Mouse (Mus musculus) adrenal gland, postnatal 10 days (tissue): ENCODE results near the gene Slc9a3r1. TPM values are rescaled to one million over a fixed set of nuclear protein-coding genes. Genes with fewer than 3 reads are reported as not detected.
A peak's percentile ranks its signal among the peaks of the same experiment; 100 is the strongest.

Source experiments
- DNase-seq: peaks from one replicate; pipeline ENCODE4 v3.0.0; 2021; ENCODE audit warnings: mixed read lengths
- total RNA-seq, 2 experiments: library from RNA; stranded (reverse); gene quantifications; 2 replicates each; pipeline ENCODE4 v1.2.3; 2021

The Slc9a3r1 gene
- total RNA-seq, 2 experiments from 2014 or later: 26.3 to 30.4 TPM

- no peak for DNase-seq
Observed at GRCm38 (mm10) chr11:115189304-115189703, 26.2 kb downstream of the Slc9a3r1 start.

- peak; percentile 71 for DNase-seq
Observed at GRCm38 (mm10) chr11:115192180-115192579, 29.0 kb downstream of the Slc9a3r1 start.

DNA sequence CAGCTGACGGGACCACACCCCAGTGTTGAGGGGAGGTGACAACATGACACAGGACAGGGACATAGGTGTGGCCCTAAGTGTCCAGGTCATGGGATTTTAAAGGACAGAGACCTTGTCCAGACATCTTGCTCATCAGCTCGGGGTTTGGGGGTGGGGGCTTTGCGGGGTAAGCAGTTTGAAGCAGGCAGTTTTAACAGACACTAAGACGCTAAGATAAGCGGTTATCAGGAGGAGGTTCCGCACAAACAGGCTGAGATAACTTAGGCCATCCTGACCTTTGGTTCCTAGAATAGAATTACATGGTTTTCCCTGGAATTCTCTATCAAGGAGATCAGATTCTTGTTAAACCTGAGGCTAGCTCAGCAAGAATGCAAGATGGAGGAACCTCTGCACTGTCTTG, 31.6 kb downstream of the Slc9a3r1 start:
- DNase-seq: no peak

- no peak for DNase-seq
Observed at GRCm38 (mm10) chr11:115195933-115196332, 32.8 kb downstream of the Slc9a3r1 start.

DNA sequence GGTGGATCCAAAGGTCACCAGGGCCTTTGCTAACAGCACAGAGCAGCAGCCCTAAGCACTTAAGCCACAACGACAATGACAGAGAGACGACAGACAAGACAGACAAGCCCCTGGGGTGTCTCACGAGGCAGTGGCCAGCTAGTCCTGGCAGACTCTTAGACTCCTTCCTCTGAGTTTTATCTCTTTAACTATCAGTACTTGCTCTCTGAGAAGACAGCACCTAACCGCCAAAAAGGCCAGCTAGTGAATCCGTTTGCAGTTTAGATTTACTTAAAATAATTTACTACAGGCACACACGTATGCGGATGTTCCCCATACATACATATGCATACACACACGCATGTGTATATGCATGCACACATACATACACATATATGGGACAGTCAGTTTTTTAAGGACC, 34.4 kb downstream of the Slc9a3r1 start:
- DNase-seq: no peak

DNA sequence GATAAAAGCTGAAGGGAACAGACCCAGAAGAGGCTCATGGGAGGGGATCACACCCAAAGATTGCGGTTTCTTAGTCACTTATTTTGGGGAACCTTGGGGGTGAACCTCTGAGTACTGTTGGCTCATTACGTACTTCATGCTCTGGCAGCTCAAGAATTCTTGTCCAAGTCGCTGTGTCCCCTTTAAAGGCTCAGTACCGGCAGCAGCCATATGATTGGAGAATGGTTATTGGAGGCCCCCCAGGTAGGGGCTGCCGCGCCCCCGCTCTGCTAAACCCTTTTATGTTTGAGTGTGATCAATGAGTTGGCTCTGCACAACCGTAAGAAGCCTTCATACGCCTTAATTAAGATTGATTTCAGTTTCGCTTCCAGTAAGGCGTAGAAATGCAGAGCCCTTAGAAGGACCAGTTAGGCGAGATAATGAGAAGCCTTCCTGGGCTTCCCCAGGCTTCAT, 35.8 kb downstream of the Slc9a3r1 start:
- DNase-seq: no peak

DNA sequence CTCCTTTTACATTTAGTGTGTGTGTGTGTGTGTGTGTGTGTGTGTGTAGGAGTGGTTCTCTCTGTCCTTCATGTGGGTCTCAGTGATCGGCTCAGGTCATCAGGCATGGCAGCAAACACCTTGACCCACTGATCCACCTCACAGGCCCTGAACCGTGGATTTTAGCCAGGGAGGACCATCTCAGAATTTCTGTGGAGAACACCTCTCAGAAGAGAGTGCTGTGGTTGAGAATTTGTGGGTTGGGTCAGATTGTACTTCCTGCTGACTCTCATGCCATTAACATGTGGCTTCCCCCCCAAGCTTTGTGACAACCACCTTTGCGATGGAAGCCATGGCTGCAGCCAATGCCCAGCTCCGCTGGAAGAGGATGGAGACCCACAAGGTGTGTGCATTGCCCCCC, 37.4 kb downstream of the Slc9a3r1 start:
- DNase-seq: no peak

DNA sequence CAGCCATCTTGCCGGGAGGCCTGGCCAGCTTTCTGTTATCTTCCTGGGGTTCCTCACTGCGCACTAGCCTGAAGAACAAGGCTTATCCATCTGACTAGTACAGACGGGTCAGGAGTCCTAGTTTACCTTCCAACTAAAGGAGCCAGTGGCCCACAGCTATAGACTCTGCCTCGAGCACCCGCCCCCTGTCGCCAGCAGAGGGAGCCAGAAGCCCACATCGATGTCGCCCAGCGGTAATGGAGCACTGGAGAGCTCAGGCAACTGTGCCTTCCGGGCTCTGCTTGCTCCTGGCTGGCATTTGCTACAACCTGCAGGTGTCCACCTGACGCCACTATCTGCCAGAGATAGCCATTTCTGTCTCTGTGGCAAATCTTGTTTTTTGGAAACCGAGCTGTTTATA, 39.2 kb downstream of the Slc9a3r1 start:
- DNase-seq: peak; percentile 89

GRCm38 (mm10) chr11:115202756-115203155, 39.6 kb downstream of the Slc9a3r1 start:
- DNase-seq: no peak

DNA sequence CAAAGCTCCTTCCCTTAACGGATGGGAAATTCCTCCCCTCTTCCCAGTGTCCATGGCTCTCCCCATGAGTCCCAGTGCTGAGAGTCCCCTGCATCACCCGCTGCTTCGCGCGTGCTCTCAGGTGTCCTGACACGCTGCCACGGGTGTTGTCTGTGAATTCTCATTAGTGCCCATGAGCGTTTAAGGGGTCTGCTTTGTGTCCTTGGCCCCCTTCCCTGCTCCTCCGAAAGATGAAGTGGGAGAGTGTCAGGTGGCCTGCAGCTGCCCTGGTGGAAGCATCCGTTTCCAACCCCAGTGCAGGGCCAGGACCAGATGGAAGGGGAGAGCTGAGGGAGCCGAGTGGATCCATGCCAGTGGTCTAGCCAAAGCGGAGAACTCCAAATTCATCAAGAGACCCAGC, 45.0 kb downstream of the Slc9a3r1 start:
- no peak for DNase-seq

- no peak for DNase-seq
Observed at GRCm38 (mm10) chr11:115208776-115209732, 45.9 kb downstream of the Slc9a3r1 start.

DNA sequence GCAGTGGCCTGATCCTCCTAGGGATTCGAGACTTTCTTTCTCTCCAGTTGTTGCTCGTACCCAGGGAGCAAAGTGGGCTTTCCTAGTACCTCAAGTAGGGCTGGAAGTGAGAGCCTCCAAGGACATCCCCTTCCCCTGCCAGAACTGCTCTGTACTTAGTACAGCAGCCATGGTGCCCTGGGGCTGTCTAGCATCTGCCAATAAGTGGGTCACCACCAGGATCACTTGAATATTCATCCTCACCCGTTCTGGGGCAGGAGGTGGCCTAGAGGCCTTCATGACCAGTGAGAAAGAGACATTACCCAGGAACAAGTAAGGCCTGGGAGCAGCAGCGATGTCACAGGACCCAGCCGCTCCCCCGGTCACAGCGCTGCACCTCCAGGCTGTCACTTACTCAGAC, 46.8 kb downstream of the Slc9a3r1 start:
- DNase-seq: no peak

DNA sequence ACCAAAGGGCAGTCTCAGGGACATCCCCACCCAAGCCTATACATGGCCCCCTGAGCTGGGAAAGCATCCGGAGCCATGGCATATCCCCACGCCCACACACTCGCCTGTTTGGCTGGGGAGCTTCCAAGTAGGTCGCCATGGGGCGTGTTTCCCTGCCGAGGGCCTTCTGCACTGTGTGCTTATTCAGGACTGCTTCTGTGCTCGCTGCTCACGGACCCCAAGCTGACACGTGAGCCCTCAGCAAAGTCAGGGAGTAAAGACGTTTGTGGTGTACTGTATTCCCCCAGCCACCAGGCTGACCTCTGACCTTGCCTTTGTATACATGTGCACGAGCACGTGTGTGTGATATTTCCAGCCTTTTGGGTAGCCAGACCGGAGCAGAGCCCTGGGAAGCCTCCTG, 49.0 kb downstream of the Slc9a3r1 start:
- no peak for DNase-seq

DNA sequence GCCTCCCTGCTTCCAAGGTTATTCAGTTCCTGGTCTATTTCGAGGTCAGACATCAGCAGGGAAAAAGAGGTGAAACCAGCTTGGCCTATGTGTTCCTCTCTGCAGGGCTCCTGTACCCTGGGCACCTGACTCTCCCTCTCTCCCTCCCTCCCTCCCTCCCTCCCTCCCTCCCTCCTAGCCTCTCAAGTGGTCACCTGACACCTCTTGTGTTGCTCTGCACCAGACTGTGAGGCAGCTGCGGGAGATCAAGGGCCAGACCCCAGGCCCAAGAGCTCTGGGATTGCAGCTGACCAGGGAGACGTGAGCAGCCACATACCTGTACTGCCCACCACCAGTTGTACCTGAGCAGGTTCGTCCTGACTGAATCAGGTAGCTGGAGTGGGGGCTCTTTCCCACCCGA, 52.0 kb downstream of the Slc9a3r1 start:
- no peak for DNase-seq

- DNase-seq: no peak
Observed at GRCm38 (mm10) chr11:115217439-115218410, 54.6 kb downstream of the Slc9a3r1 start.

DNA sequence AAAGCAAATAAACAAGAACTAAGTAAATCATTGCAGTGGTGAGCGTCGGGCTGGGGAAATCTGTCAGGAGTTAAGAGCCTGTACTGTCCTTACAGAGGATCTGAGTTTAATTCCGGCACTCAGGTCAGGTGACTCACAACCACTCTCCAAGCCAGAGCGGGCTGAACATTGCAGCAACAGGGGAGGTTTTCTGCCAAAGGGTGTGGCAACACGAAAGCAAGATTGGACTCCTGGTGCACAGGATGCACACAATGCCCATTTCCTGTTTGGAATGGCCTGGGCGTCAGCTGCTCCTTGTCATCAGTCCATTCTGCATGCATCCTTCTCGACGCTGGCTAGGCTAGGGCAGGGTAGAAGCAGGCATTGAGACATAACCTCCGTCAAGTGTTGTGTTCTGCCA, 56.1 kb downstream of the Slc9a3r1 start:
- DNase-seq: peak; percentile 66

GRCm38 (mm10) chr11:115219685-115220084, 56.5 kb downstream of the Slc9a3r1 start:
- no peak for DNase-seq

DNA sequence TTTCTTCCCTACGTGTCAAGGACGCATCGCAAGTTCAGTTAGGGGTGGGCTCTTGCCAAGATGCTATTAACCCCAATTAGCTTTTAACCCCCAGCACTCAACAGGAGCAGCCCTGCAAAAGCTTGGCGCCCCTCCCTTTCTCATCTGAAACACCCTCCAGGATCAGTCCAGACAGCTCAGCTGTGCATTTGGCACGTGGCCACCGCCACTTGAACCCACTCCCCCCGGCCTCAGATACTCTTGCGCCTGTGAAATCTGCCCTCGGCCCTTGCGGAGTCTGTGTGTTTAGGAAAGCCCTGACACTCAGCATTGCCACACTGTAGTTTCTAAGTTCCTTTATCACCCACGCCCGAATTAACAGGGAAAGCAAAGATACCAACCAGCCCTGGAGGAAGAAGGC, 58.9 kb downstream of the Slc9a3r1 start:
- DNase-seq: no peak

DNA sequence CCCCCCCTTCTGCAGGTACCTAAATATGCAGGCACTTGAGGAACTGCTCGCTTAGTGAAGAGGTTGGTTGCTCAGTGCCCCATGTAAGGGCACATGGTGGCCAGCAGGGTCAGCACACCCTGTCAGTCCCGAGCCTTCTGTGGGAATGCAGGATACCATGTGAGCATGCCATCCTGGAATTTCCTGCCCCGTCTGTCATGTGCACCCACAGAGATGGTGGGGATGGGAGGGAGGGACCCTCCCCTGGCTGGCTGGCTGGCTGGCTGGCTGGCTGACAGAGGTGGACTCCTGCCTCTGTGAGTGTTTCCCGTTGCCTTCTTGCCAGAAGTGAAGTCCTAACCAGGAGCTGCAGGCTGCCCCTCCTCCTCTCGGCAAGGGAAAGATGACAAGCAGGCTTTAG, 59.4 kb downstream of the Slc9a3r1 start:
- DNase-seq: no peak

- no peak for DNase-seq
Observed at GRCm38 (mm10) chr11:115223451-115223850, 60.3 kb downstream of the Slc9a3r1 start.

- peak; percentile 59 for DNase-seq
Observed at GRCm38 (mm10) chr11:115223877-115224276, 60.7 kb downstream of the Slc9a3r1 start.

DNA sequence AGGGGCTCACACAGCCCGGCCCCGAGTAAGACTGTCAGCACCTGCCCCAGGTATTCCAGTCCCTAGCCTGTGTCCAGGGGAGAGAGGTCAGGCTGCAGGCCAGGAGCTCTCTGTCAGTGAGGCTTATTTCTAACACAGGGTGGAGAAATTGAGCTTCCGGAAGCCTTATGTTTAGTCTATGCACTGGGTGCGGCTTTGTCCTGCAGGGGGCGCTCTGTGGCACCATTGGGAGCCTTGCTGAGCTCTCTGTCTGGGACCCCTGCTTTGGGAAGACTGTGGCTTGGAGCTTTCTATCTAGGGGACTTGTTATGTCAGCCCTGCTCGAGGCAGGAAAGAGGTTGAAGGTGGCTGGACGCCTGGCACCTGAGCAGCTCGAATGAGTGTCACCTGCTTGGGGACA, 61.7 kb downstream of the Slc9a3r1 start:
- peak; percentile 79 for DNase-seq

- no peak for DNase-seq
Observed at GRCm38 (mm10) chr11:115225301-115225700, 62.2 kb downstream of the Slc9a3r1 start.
